Mouse (Mus musculus) kidney, postnatal 14 days (tissue): ENCODE measurements around the gene Dact1.

Experiments
- DNase-seq: peaks from one replicate; pipeline ENCODE4 v3.0.0; 2022; ENCODE audit warnings: mixed read lengths

The Dact1 gene

GRCm38 (mm10) chr12:71337896-71338463, 28.3 kb downstream of the Dact1 start:
- DNase-seq, result no peak

- no peak for DNase-seq
These were observed 29.6 kb downstream of the Dact1 start for GRCm38 (mm10) chr12:71339142-71339848.

GRCm38 (mm10) chr12:71342397-71342796, 32.7 kb downstream of the Dact1 start:
- peak; percentile 65 for DNase-seq

GRCm38 (mm10) chr12:71345471-71345870, 35.8 kb downstream of the Dact1 start:
- peak; percentile 14 for DNase-seq

- peak; percentile 43 for DNase-seq
These were observed 36.4 kb downstream of the Dact1 start for GRCm38 (mm10) chr12:71346071-71346470.

- no peak for DNase-seq
These were observed 38.8 kb downstream of the Dact1 start for GRCm38 (mm10) chr12:71348401-71348896.

- DNase-seq, result no peak
These were observed 40.4 kb downstream of the Dact1 start for GRCm38 (mm10) chr12:71350077-71350476.

- DNase-seq, result no peak
These were observed 45.0 kb downstream of the Dact1 start for GRCm38 (mm10) chr12:71354656-71355055.

GRCm38 (mm10) chr12:71355092-71355491, 45.4 kb downstream of the Dact1 start:
- DNase-seq, result peak; percentile 41

GRCm38 (mm10) chr12:71361616-71362015, 51.9 kb downstream of the Dact1 start:
- DNase-seq, result no peak

GRCm38 (mm10) chr12:71362425-71362824, 52.7 kb downstream of the Dact1 start:
- no peak for DNase-seq

- no peak for DNase-seq
These were observed 54.4 kb downstream of the Dact1 start for GRCm38 (mm10) chr12:71364106-71364505.

GRCm38 (mm10) chr12:71364531-71364930, 54.8 kb downstream of the Dact1 start:
- no peak for DNase-seq

GRCm38 (mm10) chr12:71365208-71365607, 55.5 kb downstream of the Dact1 start:
- DNase-seq, result no peak

- no peak for DNase-seq
These were observed 56.5 kb downstream of the Dact1 start for GRCm38 (mm10) chr12:71366175-71366574.

GRCm38 (mm10) chr12:71368631-71369030, 58.9 kb downstream of the Dact1 start:
- no peak for DNase-seq
